Mouse (Mus musculus) forebrain, embryonic 16.5 days (tissue): ENCODE results near the gene Pgm2l1. TPM values are rescaled to one million over a fixed set of nuclear protein-coding genes. Genes with fewer than 3 reads are reported as not detected.

ENCODE experiments used
- ATAC-seq: fragments of 200-750 bp; cut with Nextera tagmentation; 2 replicates; pipeline ENCODE4 v1.8.0; 2017; ENCODE audit warnings: mild to moderate bottlenecking, moderate library complexity
- H3K27ac ChIP-seq: fragments of 300-500 bp; sonication (generic); 2 replicates; pipeline ENCODE4 v1.5.1; 2014; ENCODE audit warnings: low read length, control low read depth
- H3K27me3 ChIP-seq: fragments of 300-500 bp; sonication (generic); replicated peaks from 2 replicates; pipeline ENCODE4 v1.6.1; 2014; ENCODE audit warnings: low read length; ENCODE audit not compliant: control insufficient read depth, insufficient read depth
- H3K36me3 ChIP-seq: fragments of 300-500 bp; sonication (generic); 2 replicates; pipeline ENCODE4 v1.6.1; 2014; ENCODE audit not compliant: control insufficient read depth, insufficient read depth
- H3K4me1 ChIP-seq: fragments of 300-500 bp; sonication (generic); replicated peaks from 2 replicates; pipeline ENCODE4 v1.6.1; 2014; ENCODE audit warnings: low read length; ENCODE audit not compliant: control insufficient read depth, insufficient read depth
- H3K4me2 ChIP-seq: fragments of 300-500 bp; sonication (generic); 2 replicates; pipeline ENCODE4 v1.6.1; 2014; ENCODE audit warnings: mild to moderate bottlenecking, low read length, control low read depth
- H3K4me3 ChIP-seq: fragments of 300-500 bp; sonication (generic); replicated peaks from 2 replicates; pipeline ENCODE4 v1.5.1; 2014; ENCODE audit warnings: mild to moderate bottlenecking, low read length, control low read depth
- H3K9ac ChIP-seq: fragments of 300-500 bp; sonication (generic); replicated peaks from 2 replicates; pipeline ENCODE4 v1.6.1; 2014; ENCODE audit warnings: low read depth, low read length, control low read depth
- H3K9me3 ChIP-seq: fragments of 300-500 bp; sonication (generic); 2 replicates; pipeline ENCODE4 v1.6.1; 2016; ENCODE audit warnings: low read length; ENCODE audit not compliant: control insufficient read depth
- WGBS: fragments of 180-500 bp; shearing (Covaris S2); extraction: QIAGEN DNeasy Blood & Tissue Kit; methylation state at CpG from one replicate; pipeline ENCODE4 v1.1.7; 2014; 5-methylcytosine and 5-hydroxymethylcytosine counted together
- polyA plus RNA-seq: library from polyadenylated mRNA; unstranded; fragments of >200 nt; fragmentation: Nextera tagmentation; extraction: Ambion mirVana; gene quantifications from 2 replicates; pipeline ENCODE4 v1.2.1, GENCODE M21; 2015

Gene Pgm2l1
- polyA plus RNA-seq, 1 experiment from 2014 or later, result 16.6 TPM

DNA sequence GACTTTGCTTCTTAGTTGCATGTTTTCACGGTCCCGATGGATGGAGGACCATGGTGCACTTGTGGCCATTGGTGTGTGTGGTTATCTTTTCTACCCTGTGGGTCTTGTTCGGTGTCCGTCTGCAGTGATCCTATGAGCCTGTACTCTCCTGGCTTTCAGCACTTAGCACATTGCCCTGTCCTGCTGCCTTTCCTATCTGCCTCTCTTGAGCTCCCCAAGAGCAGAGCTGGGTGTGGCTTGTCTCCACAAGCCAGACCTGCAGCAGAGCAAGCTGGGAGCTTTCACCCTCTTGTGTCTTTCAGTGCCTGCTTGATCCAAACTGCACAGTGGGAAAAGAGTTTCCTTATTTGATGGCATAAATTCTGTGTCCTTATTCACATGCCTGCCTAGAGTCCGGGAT, 90.3 kb downstream of the Pgm2l1 start:
- no peak for ATAC-seq
- WGBS, result 96% methylated on average over 5 of the region's 5 CpGs
- Histone ChIP-seq H3K4me2 (no peak overlapping the region), H3K27ac (no peak overlapping the region), H3K9me3 (no peaks in the 10 kb centered on the region), H3K36me3 (no peaks in the 10 kb centered on the region), H3K9ac (no peak overlapping the region), H3K27me3 (no peaks in the 10 kb centered on the region), H3K4me3 (no peak overlapping the region), H3K4me1 (no peaks in the 10 kb centered on the region)

DNA sequence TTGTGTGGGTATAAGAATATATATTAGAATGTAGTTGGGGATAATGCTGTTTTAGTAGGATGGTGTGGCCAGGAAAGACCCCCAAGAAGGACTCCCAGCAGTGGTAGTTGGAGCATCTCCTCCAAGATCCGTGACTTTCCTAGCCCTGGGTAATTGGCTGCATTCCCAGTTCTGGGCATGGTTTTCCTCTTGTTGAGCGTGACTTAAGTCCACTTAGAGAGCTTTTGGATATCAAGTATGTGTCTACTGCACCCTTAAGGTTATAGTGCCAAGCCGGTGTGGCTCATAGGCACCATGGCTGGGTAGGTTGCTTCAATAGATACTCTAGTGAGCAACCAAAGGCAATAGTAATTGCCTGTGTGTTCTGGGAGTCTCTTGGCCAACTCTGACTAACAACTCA, 96.5 kb downstream of the Pgm2l1 start:
- ATAC-seq, result no peak
- Histone ChIP-seq H3K9ac (no peak overlapping the region), H3K27ac (no peak overlapping the region), H3K27me3 (no peaks in the 10 kb centered on the region), H3K9me3 (no peaks in the 10 kb centered on the region), H3K36me3 (peaks cover 11% of the 10 kb centered on the region), H3K4me3 (no peak overlapping the region), H3K4me1 (no peaks in the 10 kb centered on the region), H3K4me2 (no peak overlapping the region)
- WGBS, result 90% methylated on average over 3 of the region's 3 CpGs

DNA sequence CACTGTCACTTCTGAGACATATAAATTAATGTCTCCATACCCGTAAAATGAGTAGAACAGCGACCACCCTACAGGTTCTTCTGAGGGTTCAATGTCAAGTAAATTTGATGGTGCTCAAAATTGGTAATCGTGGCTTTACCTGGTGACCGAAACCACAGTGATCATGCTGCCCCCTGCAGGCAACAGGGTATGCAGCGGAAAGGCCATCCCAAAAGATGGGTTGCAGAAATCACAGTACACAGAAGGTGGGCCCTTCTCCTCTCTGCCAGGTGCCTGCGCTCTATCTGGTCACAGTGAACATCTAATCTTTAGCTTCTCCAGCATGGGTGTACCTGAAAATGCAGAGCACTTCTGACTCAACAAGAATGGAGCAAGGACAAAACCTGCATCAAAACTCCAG, 98.3 kb downstream of the Pgm2l1 start:
- no peak for ATAC-seq
- Histone ChIP-seq H3K36me3 (peaks cover 16% of the 10 kb centered on the region), H3K4me2 (no peak overlapping the region)

DNA sequence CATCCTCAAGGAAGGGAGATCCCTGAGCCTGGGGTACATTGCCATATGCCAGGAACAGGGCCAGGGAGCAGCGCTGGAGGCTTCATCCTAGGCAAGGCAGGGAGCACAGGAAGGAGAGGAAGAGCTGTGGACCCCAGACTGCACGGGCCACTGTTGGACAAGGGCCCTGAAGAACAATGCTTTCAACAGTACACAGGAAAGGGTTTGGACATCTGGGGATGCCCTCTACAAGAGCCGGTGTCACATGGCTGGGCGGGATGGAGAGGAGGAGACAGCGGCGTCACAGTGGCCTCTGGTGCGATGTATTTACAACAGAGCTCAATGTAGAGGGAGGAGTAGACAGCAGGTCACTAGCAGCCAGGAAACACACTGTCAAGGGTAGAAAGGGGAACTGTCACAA, 100.3 kb downstream of the Pgm2l1 start:
- no peaks in the 10 kb centered on the region for H3K27me3 ChIP-seq
- 90% methylated on average over 7 of the region's 7 CpGs for WGBS
- H3K36me3 ChIP-seq, result peaks cover 29% of the 10 kb centered on the region
- H3K9ac ChIP-seq, result no peak overlapping the region
- H3K4me3 ChIP-seq, result no peak overlapping the region
- no peaks in the 10 kb centered on the region for H3K9me3 ChIP-seq
- no peak overlapping the region for H3K4me2 ChIP-seq
- H3K27ac ChIP-seq, result no peak overlapping the region
- H3K4me1 ChIP-seq, result no peaks in the 10 kb centered on the region
- ATAC-seq, result no peak

More for the DNA sequence above, 98.3 kb downstream of the Pgm2l1 start:
- Histone ChIP-seq H3K4me3 (no peak overlapping the region), H3K27me3 (no peaks in the 10 kb centered on the region), H3K27ac (no peak overlapping the region), H3K9me3 (no peaks in the 10 kb centered on the region), H3K9ac (no peak overlapping the region), H3K4me1 (no peaks in the 10 kb centered on the region)
- 76% methylated on average over 6 of the region's 6 CpGs for WGBS

Other genes with a start within 250 kb of the Pgm2l1 start
- gene Rnf169, start 246.9 kb upstream of the Pgm2l1 start, polyA plus RNA-seq, result 5.5 TPM in 2 replicates
- gene Chrdl2, start 221.2 kb upstream of the Pgm2l1 start, polyA plus RNA-seq, result 0.16 and 0.30 TPM in 2 replicates
- 53.4 and 58.4 TPM in 2 replicates for gene Pold3, start 105.8 kb upstream of the Pgm2l1 start, polyA plus RNA-seq
- gene Lipt2, start 68.1 kb upstream of the Pgm2l1 start, polyA plus RNA-seq, result 17.1 and 17.7 TPM in 2 replicates
- gene Kcne3, start 50.9 kb upstream of the Pgm2l1 start, polyA plus RNA-seq, result 1.1 and 1.3 TPM in 2 replicates
- 1.9 and 2.9 TPM in 2 replicates for gene P4ha3, start 58.1 kb downstream of the Pgm2l1 start, polyA plus RNA-seq
- gene C2cd3, start 144.8 kb downstream of the Pgm2l1 start, polyA plus RNA-seq, result 28.9 and 29.1 TPM in 2 replicates
- gene Ppme1, start 144.9 kb downstream of the Pgm2l1 start, polyA plus RNA-seq, result 157 and 158 TPM in 2 replicates
- gene Ucp3, start 245.6 kb downstream of the Pgm2l1 start, polyA plus RNA-seq, result not detected in 2 replicates